Mouse (Mus musculus): ENCODE data around the gene Zcchc8. TPM values are rescaled to one million over a fixed set of nuclear protein-coding genes. Genes with fewer than 3 reads are reported as not detected.

Zcchc8 gene
- polyA plus RNA-seq, 1 experiment from 2014 or later: 75.4 TPM

GRCm38 (mm10) chr5:123669991-123670799 is 50.7 kb downstream of the Zcchc8 start:
- no peak for TF ChIP-seq CTCF (IDR thresholded peaks at IDR 0.05)
- DNase-seq (ENCODE audit: low read depth, low spot score) (no peak), ATAC-seq (no peak)
- in situ Hi-C loops (cut with MboI; ENCODE audit: low pct_unique_long_range_greater_than_20kb): no loop called here
- ChIA-PET POLR2A (interaction anchor here (0.5 to 1.4 kb wide), 2 partner anchors 11 to 19 kb away, joined by 5 to 10 read pairs; no protein-coding TSS in a partner anchor), CTCF (interaction anchor here (0.7 kb wide), 1 partner anchor 8 kb away, joined by 3 read pairs; no protein-coding TSS in a partner anchor)
- H3K27me3 ChIP-seq: no peaks in the 10 kb centered on the region

GRCm38 (mm10) chr5:123667915-123668314 is 53.0 kb downstream of the Zcchc8 start:
- DNase-seq (ENCODE audit: low read depth, low spot score) (no peak), ATAC-seq (no peak)
- ChIA-PET CTCF (no interaction called here), POLR2A (no interaction called here)
- in situ Hi-C loops (cut with MboI; ENCODE audit: low pct_unique_long_range_greater_than_20kb): no loop called here
- TF ChIP-seq CTCF (IDR thresholded peaks at IDR 0.05): no peak
- no peaks in the 10 kb centered on the region for H3K27me3 ChIP-seq

GRCm38 (mm10) chr5:123665956-123666355 is 54.9 kb downstream of the Zcchc8 start:
- ATAC-seq: no peak
- in situ Hi-C loops (cut with MboI; ENCODE audit: low pct_unique_long_range_greater_than_20kb): no loop called here
- no peak for DNase-seq (ENCODE audit: low read depth, low spot score)
- H3K27me3 ChIP-seq: no peaks in the 10 kb centered on the region
- ChIA-PET CTCF (interaction anchor here (1.3 kb wide), 1 partner anchor 33 kb away, joined by 3 read pairs; no protein-coding TSS in a partner anchor), POLR2A (no interaction called here)
- TF ChIP-seq CTCF (IDR thresholded peaks at IDR 0.05): no peak

GRCm38 (mm10) chr5:123664329-123664728 is 56.6 kb downstream of the Zcchc8 start:
- no peak for ATAC-seq
- in situ Hi-C loops (cut with MboI; ENCODE audit: low pct_unique_long_range_greater_than_20kb): no loop called here
- ChIA-PET POLR2A (interaction anchor here (1.9 kb wide), 1 partner anchor 20 kb away, joined by 7 read pairs; the partner anchor contains the start of gene Clip1), CTCF (no interaction called here)
- H3K27me3 ChIP-seq: no peaks in the 10 kb centered on the region
- TF ChIP-seq CTCF (IDR thresholded peaks at IDR 0.05): no peak
- DNase-seq (ENCODE audit: low read depth, low spot score): no peak

GRCm38 (mm10) chr5:123662059-123662458 is 58.8 kb downstream of the Zcchc8 start:
- POLR2A ChIA-PET: interaction anchor here (0.6 to 1.9 kb wide), 3 partner anchors 12 to 36 kb away, joined by 3 to 7 read pairs (median 3); partner anchors contain the start of gene Clip1
- TF ChIP-seq CTCF (IDR thresholded peaks at IDR 0.05): no peak
- CTCF ChIA-PET: interaction anchor here (0.9 to 2.1 kb wide), 5 partner anchors 9 to 61 kb away, joined by 3 to 9 read pairs (median 4); no protein-coding TSS in a partner anchor
- in situ Hi-C loops (cut with MboI; ENCODE audit: low pct_unique_long_range_greater_than_20kb): no loop called here
- ATAC-seq (no peak), DNase-seq (ENCODE audit: low read depth, low spot score) (no peak)
- H3K27me3 ChIP-seq: no peaks in the 10 kb centered on the region

GRCm38 (mm10) chr5:123661602-123662001 is 59.3 kb downstream of the Zcchc8 start:
- in situ Hi-C loops (cut with MboI; ENCODE audit: low pct_unique_long_range_greater_than_20kb): no loop called here
- ATAC-seq (no peak), DNase-seq (ENCODE audit: low read depth, low spot score) (no peak)
- no peak for TF ChIP-seq CTCF (IDR thresholded peaks at IDR 0.05)
- no peaks in the 10 kb centered on the region for H3K27me3 ChIP-seq
- CTCF ChIA-PET: interaction anchor here (0.9 to 2.1 kb wide), 3 partner anchors 9 to 61 kb away, joined by 3 to 6 read pairs (median 3); no protein-coding TSS in a partner anchor
- POLR2A ChIA-PET: interaction anchor here (0.6 to 1.0 kb wide), 2 partner anchors 12 to 36 kb away, joined by 3 read pairs; no protein-coding TSS in a partner anchor

- POLR2A ChIA-PET: no interaction called here
- TF ChIP-seq CTCF (IDR thresholded peaks at IDR 0.05): no peak
- DNase-seq (ENCODE audit: low read depth, low spot score) (no peak), ATAC-seq (no peak)
- CTCF ChIA-PET: interaction anchor here (1.2 kb wide), 2 partner anchors 15 to 40 kb away, joined by 3 read pairs; no protein-coding TSS in a partner anchor
- H3K27me3 ChIP-seq: no peaks in the 10 kb centered on the region
- in situ Hi-C loops (cut with MboI; ENCODE audit: low pct_unique_long_range_greater_than_20kb): no loop called here
Observed at GRCm38 (mm10) chr5:123657651-123658050, 63.2 kb downstream of the Zcchc8 start.

GRCm38 (mm10) chr5:123654937-123655336 is 66.0 kb downstream of the Zcchc8 start:
- no peak for ATAC-seq
- CTCF ChIA-PET: no interaction called here
- no peaks in the 10 kb centered on the region for H3K27me3 ChIP-seq
- in situ Hi-C loops (cut with MboI; ENCODE audit: low pct_unique_long_range_greater_than_20kb): no loop called here
- POLR2A ChIA-PET: no interaction called here
- DNase-seq (ENCODE audit: low read depth, low spot score): no peak
- TF ChIP-seq CTCF (IDR thresholded peaks at IDR 0.05): no peak

GRCm38 (mm10) chr5:123653287-123653801 is 67.6 kb downstream of the Zcchc8 start:
- ChIA-PET POLR2A (no interaction called here), CTCF (interaction anchor here (1.5 kb wide), 1 partner anchor 9 kb away, joined by 4 read pairs; no protein-coding TSS in a partner anchor)
- TF ChIP-seq CTCF (IDR thresholded peaks at IDR 0.05): no peak
- no peak for ATAC-seq
- no peaks in the 10 kb centered on the region for H3K27me3 ChIP-seq
- DNase-seq (ENCODE audit: low read depth, low spot score): no peak
- in situ Hi-C loops (cut with MboI; ENCODE audit: low pct_unique_long_range_greater_than_20kb): no loop called here

GRCm38 (mm10) chr5:123650825-123651224 is 70.1 kb downstream of the Zcchc8 start:
- in situ Hi-C loops (cut with MboI; ENCODE audit: low pct_unique_long_range_greater_than_20kb): no loop called here
- no peak for TF ChIP-seq CTCF (IDR thresholded peaks at IDR 0.05)
- no peaks in the 10 kb centered on the region for H3K27me3 ChIP-seq
- ChIA-PET CTCF (interaction anchor here (2.2 kb wide), 1 partner anchor 49 kb away, joined by 8 read pairs; no protein-coding TSS in a partner anchor), POLR2A (no interaction called here)
- ATAC-seq: no peak
- DNase-seq (ENCODE audit: low read depth, low spot score): no peak

Other genes with a start within 250 kb of the Zcchc8 start
- not detected for gene Lrrc43, start 231.8 kb downstream of the Zcchc8 start, polyA plus RNA-seq (2021)
- gene Il31, start 231.6 kb downstream of the Zcchc8 start, polyA plus RNA-seq (2021): not detected
- 0.22 TPM for gene B3gnt4, start 210.6 kb downstream of the Zcchc8 start, polyA plus RNA-seq (2021)
- 58.4 TPM for gene Diablo, start 196.9 kb downstream of the Zcchc8 start, polyA plus RNA-seq (2021)
- gene Gm49027, start 195.6 kb downstream of the Zcchc8 start, polyA plus RNA-seq (2021): 0.37 TPM
- gene Vps33a, start 148.1 kb downstream of the Zcchc8 start, polyA plus RNA-seq (2021): 30.9 TPM
- gene Clip1, start 36.5 kb downstream of the Zcchc8 start, polyA plus RNA-seq (2021): 51.3 TPM
- gene Rsrc2, start 28.3 kb upstream of the Zcchc8 start, polyA plus RNA-seq (2021): 138 TPM
- gene Kntc1, start 28.6 kb upstream of the Zcchc8 start, polyA plus RNA-seq (2021): 25.5 TPM
- not detected for gene Hcar2, start 144.4 kb upstream of the Zcchc8 start, polyA plus RNA-seq (2021)
- not detected for gene Hcar1, start 158.9 kb upstream of the Zcchc8 start, polyA plus RNA-seq (2021)
- 117 TPM for gene Denr, start 186.1 kb upstream of the Zcchc8 start, polyA plus RNA-seq (2021)
- 0.68 TPM for gene Gm43518, start 206.3 kb upstream of the Zcchc8 start, polyA plus RNA-seq (2021)
- gene Ccdc62, start 209.6 kb upstream of the Zcchc8 start, polyA plus RNA-seq (2021): 6.7 TPM